Mouse (Mus musculus) heart, embryonic 15.5 days (tissue): ENCODE results near the gene Supt3. TPM values are rescaled to one million over a fixed set of nuclear protein-coding genes. Genes with fewer than 3 reads are reported as not detected.

Experiments
- ATAC-seq: fragments of 200-750 bp; cut with Nextera tagmentation; replicated peaks from 2 replicates; pipeline ENCODE4 v1.8.0; 2017; ENCODE audit warnings: low read depth, moderate TSS enrichment; ENCODE audit not compliant: insufficient number of reproducible peaks, insufficient read depth, low FRiP score
- H3K27ac ChIP-seq: fragments of 300-500 bp; sonication (generic); 2 replicates; pipeline ENCODE4 v1.5.1; 2015; ENCODE audit warnings: mild to moderate bottlenecking, inconsistent platforms
- H3K27me3 ChIP-seq: fragments of 300-500 bp; sonication (generic); 2 replicates; pipeline ENCODE4 v1.6.1; 2015; ENCODE audit warnings: inconsistent platforms
- H3K36me3 ChIP-seq: fragments of 300-500 bp; sonication (generic); 2 replicates; pipeline ENCODE4 v1.6.1; 2015; ENCODE audit warnings: mild to moderate bottlenecking, inconsistent platforms
- H3K4me1 ChIP-seq: fragments of 300-500 bp; sonication (generic); replicated peaks from 2 replicates; pipeline ENCODE4 v1.6.1; 2015; ENCODE audit warnings: inconsistent platforms
- H3K4me2 ChIP-seq: fragments of 300-500 bp; sonication (generic); 2 replicates; pipeline ENCODE4 v1.6.1; 2015; ENCODE audit warnings: inconsistent platforms, mild to moderate bottlenecking, moderate library complexity
- H3K4me3 ChIP-seq: fragments of 300-500 bp; sonication (generic); 2 replicates; pipeline ENCODE4 v1.5.1; 2015; ENCODE audit warnings: mild to moderate bottlenecking, inconsistent platforms
- H3K9ac ChIP-seq: fragments of 300-500 bp; sonication (generic); 2 replicates; pipeline ENCODE4 v1.6.1; 2015; ENCODE audit warnings: mild to moderate bottlenecking, inconsistent platforms
- H3K9me3 ChIP-seq: fragments of 300-500 bp; sonication (generic); replicated peaks from 2 replicates; pipeline ENCODE4 v1.6.1; 2016; ENCODE audit warnings: inconsistent platforms
- WGBS: fragments of 180-500 bp; shearing (Covaris S2); methylation state at CpG from one replicate; pipeline ENCODE4 v1.1.7; 2015; ENCODE audit warnings: mixed read lengths; 5-methylcytosine and 5-hydroxymethylcytosine counted together
- polyA plus RNA-seq: library from polyadenylated mRNA; unstranded; fragments of >200 nt; fragmentation: Nextera tagmentation; extraction: Ambion mirVana; gene quantifications from 2 replicates; pipeline ENCODE4 v1.2.1, GENCODE M21; 2015

Supt3 gene
- polyA plus RNA-seq, 1 experiment from 2014 or later = 20.7 TPM

GRCm38 (mm10) chr17:44783143-44783542 lies 6.2 kb downstream of the Supt3 start:
- ATAC-seq = no peak
- no peak overlapping the region for H3K27ac ChIP-seq
- H3K9ac ChIP-seq = no peak overlapping the region
- peaks cover 1% of the 10 kb centered on the region; the same call in 1 of the 2 replicates for H3K4me1 ChIP-seq
- WGBS = 83% methylated on average over 2 of the region's 2 CpGs
- H3K4me2 ChIP-seq = no peak overlapping the region
- no peaks in the 10 kb centered on the region for H3K9me3 ChIP-seq
- no peak overlapping the region for H3K4me3 ChIP-seq
- no peaks in the 10 kb centered on the region for H3K36me3 ChIP-seq
- no peaks in the 10 kb centered on the region for H3K27me3 ChIP-seq

GRCm38 (mm10) chr17:44788982-44789747 lies 12.2 kb downstream of the Supt3 start:
- WGBS = 71% methylated on average over 5 of the region's 5 CpGs
- Histone ChIP-seq H3K4me1 (no peaks in the 10 kb centered on the region), H3K4me3 (no peak overlapping the region), H3K36me3 (no peaks in the 10 kb centered on the region), H3K9me3 (no peaks in the 10 kb centered on the region), H3K9ac (no peak overlapping the region), H3K4me2 (no peak overlapping the region), H3K27ac (peak overlapping the region; percentile 37; the same call in 1 of the 2 replicates), H3K27me3 (no peaks in the 10 kb centered on the region)
- no peak for ATAC-seq

GRCm38 (mm10) chr17:44792218-44792917 lies 15.4 kb downstream of the Supt3 start:
- H3K4me1 ChIP-seq = no peaks in the 10 kb centered on the region
- WGBS = 82% methylated on average over 12 of the region's 12 CpGs
- no peak overlapping the region for H3K4me2 ChIP-seq
- no peaks in the 10 kb centered on the region for H3K36me3 ChIP-seq
- no peak overlapping the region for H3K27ac ChIP-seq
- H3K27me3 ChIP-seq = no peaks in the 10 kb centered on the region
- no peaks in the 10 kb centered on the region for H3K9me3 ChIP-seq
- no peak overlapping the region for H3K9ac ChIP-seq
- no peak for ATAC-seq
- H3K4me3 ChIP-seq = no peak overlapping the region

GRCm38 (mm10) chr17:44797331-44797730 lies 20.4 kb downstream of the Supt3 start:
- Histone ChIP-seq H3K27ac (no peak overlapping the region), H3K36me3 (no peaks in the 10 kb centered on the region), H3K4me1 (no peaks in the 10 kb centered on the region), H3K9me3 (no peaks in the 10 kb centered on the region), H3K4me3 (no peak overlapping the region), H3K9ac (no peak overlapping the region), H3K4me2 (no peak overlapping the region), H3K27me3 (no peaks in the 10 kb centered on the region)
- 27% methylated on average over 3 of the region's 3 CpGs for WGBS
- no peak for ATAC-seq

GRCm38 (mm10) chr17:44807031-44807430 lies 30.1 kb downstream of the Supt3 start:
- no peak overlapping the region for H3K4me2 ChIP-seq
- no peak overlapping the region for H3K4me3 ChIP-seq
- no peaks in the 10 kb centered on the region for H3K4me1 ChIP-seq
- no peak overlapping the region for H3K27ac ChIP-seq
- no peaks in the 10 kb centered on the region for H3K36me3 ChIP-seq
- 73% methylated on average over 1 of the region's 1 CpGs for WGBS
- no peak overlapping the region for H3K9ac ChIP-seq
- no peaks in the 10 kb centered on the region for H3K9me3 ChIP-seq
- ATAC-seq = no peak
- no peaks in the 10 kb centered on the region for H3K27me3 ChIP-seq

GRCm38 (mm10) chr17:44814508-44815175 lies 37.7 kb downstream of the Supt3 start, which contains the start of gene Runx2:
TSS of gene Runx2 (minus strand) at chr17:44814797.
- H3K27ac ChIP-seq = no peak within 1 kb of the TSS
- H3K4me2 ChIP-seq = peak within 1 kb of the TSS; percentile 13; the same call in 1 of the 2 replicates
- H3K9me3 ChIP-seq = no peaks in the 10 kb centered on the region
- no peak within 1 kb of the TSS for H3K9ac ChIP-seq
- no peak for ATAC-seq
- H3K4me1 ChIP-seq = no peaks in the 10 kb centered on the region
- H3K4me3 ChIP-seq = no peak within 1 kb of the TSS
- no peaks in the 10 kb centered on the region for H3K36me3 ChIP-seq
- no peaks in the 10 kb centered on the region for H3K27me3 ChIP-seq
- 50% methylated on average over 3 of the region's 3 CpGs for WGBS

GRCm38 (mm10) chr17:44818825-44819224 lies 41.9 kb downstream of the Supt3 start:
- H3K27me3 ChIP-seq = no peaks in the 10 kb centered on the region
- no peak for ATAC-seq
- H3K4me1 ChIP-seq = no peaks in the 10 kb centered on the region
- no peaks in the 10 kb centered on the region for H3K36me3 ChIP-seq
- no peak overlapping the region for H3K4me2 ChIP-seq
- 75% methylated on average over 2 of the region's 2 CpGs for WGBS
- no peak overlapping the region for H3K27ac ChIP-seq
- H3K9me3 ChIP-seq = no peaks in the 10 kb centered on the region
- no peak overlapping the region for H3K9ac ChIP-seq
- no peak overlapping the region for H3K4me3 ChIP-seq

GRCm38 (mm10) chr17:44819816-44820215 lies 42.9 kb downstream of the Supt3 start:
- no peaks in the 10 kb centered on the region for H3K4me1 ChIP-seq
- WGBS = 50% methylated on average over 4 of the region's 4 CpGs
- H3K9me3 ChIP-seq = no peaks in the 10 kb centered on the region
- no peak for ATAC-seq
- no peaks in the 10 kb centered on the region for H3K36me3 ChIP-seq
- no peak overlapping the region for H3K9ac ChIP-seq
- no peak overlapping the region for H3K27ac ChIP-seq
- no peaks in the 10 kb centered on the region for H3K27me3 ChIP-seq
- H3K4me2 ChIP-seq = no peak overlapping the region
- H3K4me3 ChIP-seq = no peak overlapping the region

- Histone ChIP-seq H3K9ac (no peak overlapping the region), H3K27me3 (no peaks in the 10 kb centered on the region), H3K36me3 (no peaks in the 10 kb centered on the region), H3K4me1 (no peaks in the 10 kb centered on the region), H3K9me3 (no peaks in the 10 kb centered on the region), H3K4me2 (no peak overlapping the region), H3K27ac (no peak overlapping the region), H3K4me3 (no peak overlapping the region)
- ATAC-seq = no peak
- 90% methylated on average over 5 of the region's 5 CpGs for WGBS
Measured at GRCm38 (mm10) chr17:44821940-44822339, 45.0 kb downstream of the Supt3 start.

GRCm38 (mm10) chr17:44827124-44827523 lies 50.2 kb downstream of the Supt3 start:
- H3K36me3 ChIP-seq = no peaks in the 10 kb centered on the region
- no peak overlapping the region for H3K4me3 ChIP-seq
- no peak overlapping the region for H3K27ac ChIP-seq
- ATAC-seq = no peak
- H3K4me2 ChIP-seq = no peak overlapping the region
- H3K9me3 ChIP-seq = no peaks in the 10 kb centered on the region
- 66% methylated on average over 3 of the region's 3 CpGs for WGBS
- H3K27me3 ChIP-seq = no peaks in the 10 kb centered on the region
- no peak overlapping the region for H3K9ac ChIP-seq
- H3K4me1 ChIP-seq = no peaks in the 10 kb centered on the region

GRCm38 (mm10) chr17:44827964-44828363 lies 51.0 kb downstream of the Supt3 start:
- Histone ChIP-seq H3K36me3 (no peaks in the 10 kb centered on the region), H3K9ac (no peak overlapping the region), H3K4me2 (no peak overlapping the region), H3K9me3 (no peaks in the 10 kb centered on the region), H3K4me1 (no peaks in the 10 kb centered on the region), H3K27me3 (no peaks in the 10 kb centered on the region), H3K27ac (no peak overlapping the region), H3K4me3 (no peak overlapping the region)
- 74% methylated on average over 4 of the region's 4 CpGs for WGBS
- ATAC-seq = no peak
